Mouse (Mus musculus) hindbrain, embryonic 13.5 days (tissue): ENCODE measurements around the gene Wdr37. TPM values are rescaled to one million over a fixed set of nuclear protein-coding genes. Genes with fewer than 3 reads are reported as not detected.
A peak's percentile ranks its signal among the peaks of the same experiment; 100 is the strongest.
"Not testable (repeated sequence)": the region's sequence is repeated elsewhere in the genome, so short reads cannot be mapped to it uniquely, and the experiment has no call there.

Experiments
- ATAC-seq: fragments of 200-750 bp; cut with Nextera tagmentation; 2 replicates; pipeline ENCODE4 v1.8.0; 2017; ENCODE audit warnings: moderate TSS enrichment; ENCODE audit not compliant: low FRiP score
- H3K27ac ChIP-seq: fragments of 300-500 bp; sonication (generic); 2 replicates; pipeline ENCODE4 v1.5.1; 2015; ENCODE audit warnings: inconsistent platforms, mild to moderate bottlenecking, moderate library complexity
- H3K27me3 ChIP-seq: fragments of 300-500 bp; sonication (generic); 2 replicates; pipeline ENCODE4 v1.6.1; 2015; ENCODE audit warnings: mild to moderate bottlenecking, inconsistent platforms
- H3K36me3 ChIP-seq: fragments of 300-500 bp; sonication (generic); 2 replicates; pipeline ENCODE4 v1.6.1; 2015; ENCODE audit warnings: mild to moderate bottlenecking, inconsistent platforms
- H3K4me1 ChIP-seq: fragments of 300-500 bp; sonication (generic); replicated peaks from 2 replicates; pipeline ENCODE4 v1.6.1; 2015; ENCODE audit warnings: inconsistent platforms
- H3K4me2 ChIP-seq: fragments of 300-500 bp; sonication (generic); 2 replicates; pipeline ENCODE4 v1.6.1; 2015; ENCODE audit warnings: inconsistent platforms, mild to moderate bottlenecking, moderate library complexity
- H3K4me3 ChIP-seq: fragments of 300-500 bp; sonication (generic); 2 replicates; pipeline ENCODE4 v1.5.1; 2015; ENCODE audit warnings: mild to moderate bottlenecking, inconsistent platforms
- H3K9ac ChIP-seq: fragments of 300-500 bp; sonication (generic); 2 replicates; pipeline ENCODE4 v1.6.1; 2015; ENCODE audit warnings: mild to moderate bottlenecking, inconsistent platforms
- H3K9me3 ChIP-seq: fragments of 300-500 bp; sonication (generic); 2 replicates; pipeline ENCODE4 v1.6.1; 2016; ENCODE audit warnings: inconsistent platforms
- WGBS: fragments of 180-500 bp; shearing (Covaris S2); methylation state at CpG from one replicate; pipeline ENCODE4 v1.1.7; 2015; 5-methylcytosine and 5-hydroxymethylcytosine counted together
- polyA plus RNA-seq: library from polyadenylated mRNA; unstranded; fragments of >200 nt; fragmentation: Nextera tagmentation; extraction: Ambion mirVana; gene quantifications from 2 replicates; pipeline ENCODE4 v1.2.1, GENCODE M21; 2015

The Wdr37 gene
- 53.9 and 57.7 TPM in 2 replicates for polyA plus RNA-seq

- peaks cover 23% of the 10 kb centered on the region for H3K4me1 ChIP-seq
- peak within 1 kb of the TSS; percentile 71 for H3K4me3 ChIP-seq
- peak; percentile 47 for ATAC-seq
- H3K4me2 ChIP-seq: peak within 1 kb of the TSS; percentile 83
- 1% methylated on average over 18 of the region's 18 CpGs for WGBS
- H3K9ac ChIP-seq: peak within 1 kb of the TSS; percentile 86
- peak within 1 kb of the TSS; percentile 95 for H3K27ac ChIP-seq
- no peaks in the 10 kb centered on the region for H3K27me3 ChIP-seq
- no peaks in the 10 kb centered on the region for H3K9me3 ChIP-seq
- H3K36me3 ChIP-seq: peaks cover 4% of the 10 kb centered on the region; the same call in 1 of the 2 replicates
Measured at GRCm38 (mm10) chr13:8871314-8871962, at the start of gene Wdr37. Gene Wdr37 (minus strand): TSS chr13:8871909.

GRCm38 (mm10) chr13:8913890-8914289, 42.2 kb upstream of the Wdr37 start:
- not testable (repeated sequence) for H3K4me2 ChIP-seq, H3K4me3 ChIP-seq, ATAC-seq, H3K36me3 ChIP-seq, H3K27ac ChIP-seq, H3K9me3 ChIP-seq, H3K9ac ChIP-seq, H3K27me3 ChIP-seq, H3K4me1 ChIP-seq
- WGBS: 93% methylated on average over 8 of the region's 8 CpGs

GRCm38 (mm10) chr13:8905986-8906385, 34.3 kb upstream of the Wdr37 start:
- H3K4me1 ChIP-seq, H3K4me3 ChIP-seq, H3K4me2 ChIP-seq, H3K36me3 ChIP-seq, H3K9ac ChIP-seq, ATAC-seq, H3K27me3 ChIP-seq, H3K27ac ChIP-seq: not testable (repeated sequence)
- WGBS: 95% methylated on average over 2 of the region's 2 CpGs
- H3K9me3 ChIP-seq: 0 out of 2 replicates have a peak, but pooled peaks cover 20% of the 10 kb centered on the region

GRCm38 (mm10) chr13:8888603-8889002, 16.9 kb upstream of the Wdr37 start:
- Histone ChIP-seq H3K4me3 (no peak overlapping the region), H3K9me3 (no peaks in the 10 kb centered on the region), H3K27me3 (no peaks in the 10 kb centered on the region), H3K9ac (no peak overlapping the region), H3K4me2 (no peak overlapping the region), H3K36me3 (peaks cover 31% of the 10 kb centered on the region), H3K4me1 (peaks cover 22% of the 10 kb centered on the region), H3K27ac (no peak overlapping the region)
- ATAC-seq: no peak
- 93% methylated on average over 1 of the region's 1 CpGs for WGBS

GRCm38 (mm10) chr13:8886185-8886560, 14.5 kb upstream of the Wdr37 start:
- peak overlapping the region; percentile 67 for H3K4me2 ChIP-seq
- peaks cover 21% of the 10 kb centered on the region for H3K36me3 ChIP-seq
- H3K4me3 ChIP-seq: peak overlapping the region; percentile 70
- H3K4me1 ChIP-seq: peaks cover 22% of the 10 kb centered on the region
- 4% methylated on average over 9 of the region's 9 CpGs for WGBS
- no peaks in the 10 kb centered on the region for H3K9me3 ChIP-seq
- H3K27me3 ChIP-seq: no peaks in the 10 kb centered on the region
- peak overlapping the region; percentile 70 for H3K9ac ChIP-seq
- ATAC-seq: no peak
- peak overlapping the region; percentile 96 for H3K27ac ChIP-seq

GRCm38 (mm10) chr13:8885445-8886184, 13.9 kb upstream of the Wdr37 start, which contains the start of gene Idi1:
Gene Idi1 (plus strand): TSS chr13:8885501.
- Histone ChIP-seq H3K4me2 (peak within 1 kb of the TSS; percentile 67), H3K9me3 (no peaks in the 10 kb centered on the region), H3K9ac (peak within 1 kb of the TSS; percentile 70), H3K27me3 (no peaks in the 10 kb centered on the region), H3K4me1 (peaks cover 22% of the 10 kb centered on the region), H3K27ac (peak within 1 kb of the TSS; percentile 96), H3K4me3 (peak within 1 kb of the TSS; percentile 70), H3K36me3 (peaks cover 21% of the 10 kb centered on the region)
- 0% methylated on average over 46 of the region's 46 CpGs for WGBS
- ATAC-seq: peak; percentile 100

GRCm38 (mm10) chr13:8883870-8884269, 12.2 kb upstream of the Wdr37 start:
- H3K36me3 ChIP-seq: peaks cover 11% of the 10 kb centered on the region
- ATAC-seq: not testable (repeated sequence)

GRCm38 (mm10) chr13:8881611-8882010, 9.9 kb upstream of the Wdr37 start:
- H3K36me3 ChIP-seq: no peaks in the 10 kb centered on the region
- no peak overlapping the region for H3K4me2 ChIP-seq
- peaks cover 5% of the 10 kb centered on the region for H3K4me1 ChIP-seq
- no peaks in the 10 kb centered on the region for H3K27me3 ChIP-seq
- H3K9me3 ChIP-seq: no peaks in the 10 kb centered on the region
- no peak overlapping the region for H3K4me3 ChIP-seq
- no peak overlapping the region for H3K9ac ChIP-seq
- ATAC-seq: no peak
- no peak overlapping the region for H3K27ac ChIP-seq
- WGBS: 77% methylated on average over 3 of the region's 3 CpGs

More at GRCm38 (mm10) chr13:8883870-8884269, 12.2 kb upstream of the Wdr37 start:
- not testable (repeated sequence) for H3K27ac ChIP-seq, H3K27me3 ChIP-seq, H3K4me2 ChIP-seq, H3K9ac ChIP-seq, H3K9me3 ChIP-seq, H3K4me3 ChIP-seq
- WGBS: 90% methylated on average over 5 of the region's 5 CpGs
- peaks cover 20% of the 10 kb centered on the region for H3K4me1 ChIP-seq

GRCm38 (mm10) chr13:8873776-8874175, 2.1 kb upstream of the Wdr37 start:
- no peak for ATAC-seq
- no peaks in the 10 kb centered on the region for H3K36me3 ChIP-seq
- H3K4me1 ChIP-seq: peaks cover 13% of the 10 kb centered on the region
- no peaks in the 10 kb centered on the region for H3K27me3 ChIP-seq
- H3K4me2 ChIP-seq: no peak overlapping the region
- WGBS: 100% methylated on average over 1 of the region's 1 CpGs
- H3K9ac ChIP-seq: no peak overlapping the region
- H3K9me3 ChIP-seq: no peaks in the 10 kb centered on the region
- H3K4me3 ChIP-seq: no peak overlapping the region
- H3K27ac ChIP-seq: no peak overlapping the region

- peaks cover 29% of the 10 kb centered on the region for H3K4me1 ChIP-seq
- peak overlapping the region; percentile 86 for H3K9ac ChIP-seq
- no peaks in the 10 kb centered on the region for H3K9me3 ChIP-seq
- WGBS: under 1% methylated on average over 57 of the region's 57 CpGs
- ATAC-seq: peak; percentile 93
- peak overlapping the region; percentile 95 for H3K27ac ChIP-seq
- H3K4me2 ChIP-seq: peak overlapping the region; percentile 83
- H3K27me3 ChIP-seq: no peaks in the 10 kb centered on the region
- H3K4me3 ChIP-seq: peak overlapping the region; percentile 71
- peaks cover 4% of the 10 kb centered on the region; the same call in 1 of the 2 replicates for H3K36me3 ChIP-seq
Measured at GRCm38 (mm10) chr13:8870510-8871313, 997 bp downstream of the Wdr37 start.

GRCm38 (mm10) chr13:8870160-8870509, 1.6 kb downstream of the Wdr37 start:
- Histone ChIP-seq H3K36me3 (peaks cover 4% of the 10 kb centered on the region; the same call in 1 of the 2 replicates), H3K9ac (peak overlapping the region; percentile 86), H3K4me3 (peak overlapping the region; percentile 71), H3K27ac (peak overlapping the region; percentile 95), H3K4me1 (peaks cover 29% of the 10 kb centered on the region), H3K27me3 (no peaks in the 10 kb centered on the region), H3K9me3 (no peaks in the 10 kb centered on the region), H3K4me2 (peak overlapping the region; percentile 83)
- 8% methylated on average over 9 of the region's 9 CpGs for WGBS
- ATAC-seq: no peak

GRCm38 (mm10) chr13:8869578-8870157, 2.0 kb downstream of the Wdr37 start:
- peak overlapping the region; percentile 83 for H3K4me2 ChIP-seq
- peak overlapping the region; percentile 95; the same call in 1 of the 2 replicates for H3K27ac ChIP-seq
- peaks cover 29% of the 10 kb centered on the region for H3K4me1 ChIP-seq
- no peak for ATAC-seq
- no peaks in the 10 kb centered on the region for H3K27me3 ChIP-seq
- H3K4me3 ChIP-seq: peak overlapping the region; percentile 71
- no peaks in the 10 kb centered on the region for H3K9me3 ChIP-seq
- H3K9ac ChIP-seq: peak overlapping the region; percentile 86
- 75% methylated on average over 5 of the region's 5 CpGs for WGBS
- peaks cover 4% of the 10 kb centered on the region; the same call in 1 of the 2 replicates for H3K36me3 ChIP-seq
